Mouse (Mus musculus) stomach, postnatal 0 days (tissue): Measurements from ENCODE around the gene Ehbp1. TPM values are rescaled to one million over a fixed set of nuclear protein-coding genes. Genes with fewer than 3 reads are reported as not detected.

ENCODE experiments used
- ATAC-seq: fragments of 200-750 bp; cut with Nextera tagmentation; 2 replicates; pipeline ENCODE4 v1.8.0; 2017; ENCODE audit not compliant: low FRiP score, low TSS enrichment
- DNase-seq: peaks from one replicate; pipeline ENCODE4 v3.0.0-alpha.2; 2016; ENCODE audit warnings: low spot score
- H3K27ac ChIP-seq: fragments of 300-500 bp; sonication (generic); replicated peaks from 2 replicates; pipeline ENCODE4 v1.5.1; 2014; ENCODE audit warnings: mild to moderate bottlenecking, control low read depth
- H3K27me3 ChIP-seq: fragments of 300-500 bp; sonication (generic); 2 replicates; pipeline ENCODE4 v1.6.1; 2014; ENCODE audit warnings: low read length; ENCODE audit not compliant: control insufficient read depth, insufficient read depth
- H3K36me3 ChIP-seq: fragments of 300-500 bp; sonication (generic); 2 replicates; pipeline ENCODE4 v1.6.1; 2014; ENCODE audit warnings: low read length, mixed read lengths; ENCODE audit not compliant: control insufficient read depth, insufficient read depth
- H3K4me1 ChIP-seq: fragments of 300-500 bp; sonication (generic); replicated peaks from 2 replicates; pipeline ENCODE4 v1.6.1; 2014; ENCODE audit warnings: antibody characterized with exemption; ENCODE audit not compliant: control insufficient read depth, insufficient read depth
- H3K4me2 ChIP-seq: fragments of 300-500 bp; sonication (generic); replicated peaks from 2 replicates; pipeline ENCODE4 v1.6.1; 2014; ENCODE audit warnings: low read depth, mild to moderate bottlenecking, control low read depth, moderate library complexity
- H3K4me3 ChIP-seq: fragments of 300-500 bp; sonication (generic); 2 replicates; pipeline ENCODE4 v1.5.1; 2014; ENCODE audit warnings: low read depth, low read length, control low read depth
- H3K9ac ChIP-seq: fragments of 300-500 bp; sonication (generic); 2 replicates; pipeline ENCODE4 v1.6.1; 2014; ENCODE audit warnings: mild to moderate bottlenecking, low read length, control low read depth, mixed read lengths
- H3K9me3 ChIP-seq: fragments of 300-500 bp; sonication (generic); 2 replicates; pipeline ENCODE4 v1.6.1; 2016; ENCODE audit warnings: low read length; ENCODE audit not compliant: control insufficient read depth
- CTCF ChIP-seq: IDR thresholded peaks from 2 replicates; pipeline ENCODE4 v1.5.1; 2016; ENCODE audit warnings: antibody characterized with exemption, low read depth, mild to moderate bottlenecking, moderate library complexity
- EP300 ChIP-seq: optimal IDR thresholded peaks from 2 replicates; pipeline ENCODE3; 2016; ENCODE audit warnings: antibody characterized with exemption
- WGBS: fragments of 180-500 bp; shearing (Covaris S2); extraction: QIAGEN DNeasy Blood & Tissue Kit; methylation state at CpG from one replicate; pipeline ENCODE4 v1.1.7; 2014; 5-methylcytosine and 5-hydroxymethylcytosine counted together
- polyA plus RNA-seq: library from polyadenylated mRNA; unstranded; fragments of >200 nt; fragmentation: Nextera tagmentation; extraction: Ambion mirVana; gene quantifications from 2 replicates; pipeline ENCODE4 v1.2.1, GENCODE M21; 2015

Ehbp1 gene
- polyA plus RNA-seq = 3.6 and 3.8 TPM in 2 replicates

GRCm38 (mm10) chr11:22342242-22343207 is at the start of gene Ehbp1:
Gene Ehbp1 (minus strand): TSS chr11:22342292.
- Histone ChIP-seq H3K4me1 (no peaks in the 10 kb centered on the region; the same call in 1 of the 2 replicates), H3K27ac (no peak within 1 kb of the TSS; the same call in 1 of the 2 replicates), H3K9ac (no peak within 1 kb of the TSS), H3K9me3 (no peaks in the 10 kb centered on the region), H3K4me3 (no peak within 1 kb of the TSS), H3K4me2 (no peak within 1 kb of the TSS), H3K27me3 (no peaks in the 10 kb centered on the region), H3K36me3 (no peaks in the 10 kb centered on the region)
- TF ChIP-seq CTCF (no peak), EP300 (no peak)
- no peak for DNase-seq
- ATAC-seq = no peak
- 40% methylated on average over 2 of the region's 2 CpGs for WGBS

GRCm38 (mm10) chr11:22387472-22388098 is 45.5 kb upstream of the Ehbp1 start:
- no peaks in the 10 kb centered on the region for H3K9me3 ChIP-seq
- ATAC-seq (no peak; the same call in 1 of the 2 replicates), DNase-seq (no peak)
- no peak overlapping the region for H3K27ac ChIP-seq
- H3K27me3 ChIP-seq = no peaks in the 10 kb centered on the region
- H3K36me3 ChIP-seq = no peaks in the 10 kb centered on the region
- H3K4me3 ChIP-seq = no peak overlapping the region
- whole genome bisulfite sequencing = 50% methylated on average over 6 of the region's 6 CpGs
- no peak overlapping the region for H3K4me2 ChIP-seq
- H3K9ac ChIP-seq = no peak overlapping the region
- TF ChIP-seq EP300 = no peak
- TF ChIP-seq CTCF = no peak
- no peaks in the 10 kb centered on the region for H3K4me1 ChIP-seq

- no peak overlapping the region for H3K27ac ChIP-seq
- H3K27me3 ChIP-seq = no peaks in the 10 kb centered on the region
- no peak overlapping the region for H3K4me2 ChIP-seq
- no peak overlapping the region for H3K4me3 ChIP-seq
- DNase-seq (no peak), ATAC-seq (no peak)
- H3K9me3 ChIP-seq = no peaks in the 10 kb centered on the region
- 82% methylated on average over 1 of the region's 1 CpGs for WGBS
- no peak for TF ChIP-seq CTCF
- no peak for TF ChIP-seq EP300
- H3K36me3 ChIP-seq = no peaks in the 10 kb centered on the region
- no peak overlapping the region for H3K9ac ChIP-seq
- no peaks in the 10 kb centered on the region for H3K4me1 ChIP-seq
These were observed 41.4 kb upstream of the Ehbp1 start for GRCm38 (mm10) chr11:22383532-22383931.

GRCm38 (mm10) chr11:22374811-22375210 is 32.7 kb upstream of the Ehbp1 start:
- DNase-seq (no peak), ATAC-seq (no peak)
- Histone ChIP-seq H3K4me3 (no peak overlapping the region), H3K4me2 (no peak overlapping the region), H3K36me3 (no peaks in the 10 kb centered on the region), H3K4me1 (no peaks in the 10 kb centered on the region), H3K27me3 (no peaks in the 10 kb centered on the region), H3K27ac (no peak overlapping the region), H3K9me3 (no peaks in the 10 kb centered on the region), H3K9ac (no peak overlapping the region)
- 72% methylated on average over 2 of the region's 2 CpGs for WGBS
- TF ChIP-seq EP300 = no peak
- no peak for TF ChIP-seq CTCF

- H3K9ac ChIP-seq = no peak overlapping the region
- WGBS = 62% methylated on average over 3 of the region's 3 CpGs
- no peak overlapping the region for H3K4me3 ChIP-seq
- TF ChIP-seq CTCF (no peak), EP300 (no peak)
- DNase-seq = no peak
- H3K4me1 ChIP-seq = no peaks in the 10 kb centered on the region
- H3K27ac ChIP-seq = no peak overlapping the region
- H3K27me3 ChIP-seq = no peaks in the 10 kb centered on the region
- H3K9me3 ChIP-seq = no peaks in the 10 kb centered on the region
- no peaks in the 10 kb centered on the region for H3K36me3 ChIP-seq
- H3K4me2 ChIP-seq = no peak overlapping the region
- ATAC-seq = no peak
These were observed 31.2 kb upstream of the Ehbp1 start for GRCm38 (mm10) chr11:22373290-22373674.
